Mouse (Mus musculus) liver, adult 2 months (tissue): ENCODE measurements around the gene Htr6.

Experiments
- CTCF ChIP-seq: fragments of 200-500 bp; IDR thresholded peaks from 2 replicates; pipeline ENCODE4 v1.5.1; 2011; ENCODE audit warnings: low read depth, low read length, control low read depth
- POLR2A ChIP-seq: fragments of 200-500 bp; IDR thresholded peaks from 2 replicates; pipeline ENCODE4 v1.6.1; 2011; ENCODE audit warnings: low read length, control low read depth; ENCODE audit not compliant: insufficient read depth; ENCODE audit errors: extremely low read depth

DNA sequence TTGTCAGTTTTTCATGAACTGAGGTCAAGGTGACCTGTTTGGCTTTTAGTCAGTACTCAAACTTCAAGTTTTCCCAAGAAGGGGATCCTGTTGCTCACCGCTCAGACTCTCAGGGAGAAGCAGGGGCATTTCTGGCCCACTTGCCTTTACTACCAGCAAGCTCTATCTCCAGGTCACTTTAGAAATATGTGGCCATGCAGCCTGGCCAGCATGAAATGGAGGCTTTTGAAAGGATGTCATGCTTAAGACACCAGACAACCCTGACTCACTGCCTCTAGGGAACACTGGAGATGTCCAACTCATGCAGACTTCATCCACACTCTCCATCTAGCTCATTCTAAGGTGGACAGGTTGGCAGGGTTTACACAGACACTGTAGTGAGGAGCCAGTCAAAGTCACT, 30.1 kb upstream of the Htr6 start:
- no peak for TF ChIP-seq CTCF
- TF ChIP-seq POLR2A = no peak
